Mouse (Mus musculus): Measurements from ENCODE around the gene Bmp6.

Gene Bmp6

DNA sequence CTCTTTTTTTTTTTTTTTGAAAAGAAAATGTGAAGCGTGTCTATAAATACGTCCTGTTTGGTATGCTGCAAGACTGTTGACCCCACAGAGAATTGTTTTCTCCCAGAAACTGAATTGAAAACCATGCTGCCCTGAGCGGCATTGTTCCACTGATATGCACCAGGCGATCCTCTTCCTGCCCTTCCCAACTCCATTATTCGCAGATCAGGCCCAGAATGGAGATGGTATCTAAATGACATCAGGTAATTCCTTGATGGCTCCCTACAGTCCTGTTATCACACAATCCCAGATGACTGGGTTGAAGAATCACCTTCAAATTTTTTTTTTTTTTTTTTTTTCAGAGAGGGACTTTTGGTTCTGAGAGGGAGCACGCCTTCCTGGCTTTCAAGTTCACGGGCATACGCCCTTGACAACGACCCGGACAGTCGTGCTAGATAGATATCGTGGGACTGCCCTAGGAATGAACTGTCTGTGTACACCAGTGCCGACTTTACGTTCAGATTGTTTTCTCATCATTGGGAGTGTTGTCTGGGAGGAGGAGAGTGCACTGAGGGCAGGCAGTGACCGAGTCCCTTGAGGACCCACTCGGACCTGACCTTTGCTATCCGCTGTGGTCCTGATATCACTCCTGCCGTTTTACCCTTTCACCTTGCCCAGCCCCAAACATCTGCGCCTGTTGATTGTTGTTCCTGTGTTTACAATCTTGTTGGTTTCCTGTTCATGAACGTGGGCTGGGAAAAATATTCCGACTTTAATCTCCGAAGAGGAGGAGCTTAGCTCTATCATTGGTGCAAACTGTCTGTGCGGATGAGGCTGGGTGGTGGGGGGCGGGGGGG, 8.7 kb downstream of the Bmp6 start:
- DNase-seq (ENCODE audit: extremely low spot score), result no peak

- no peak for DNase-seq (ENCODE audit: extremely low spot score)
Observed at GRCm38 (mm10) chr13:38354284-38354683, 9.4 kb downstream of the Bmp6 start.

DNA sequence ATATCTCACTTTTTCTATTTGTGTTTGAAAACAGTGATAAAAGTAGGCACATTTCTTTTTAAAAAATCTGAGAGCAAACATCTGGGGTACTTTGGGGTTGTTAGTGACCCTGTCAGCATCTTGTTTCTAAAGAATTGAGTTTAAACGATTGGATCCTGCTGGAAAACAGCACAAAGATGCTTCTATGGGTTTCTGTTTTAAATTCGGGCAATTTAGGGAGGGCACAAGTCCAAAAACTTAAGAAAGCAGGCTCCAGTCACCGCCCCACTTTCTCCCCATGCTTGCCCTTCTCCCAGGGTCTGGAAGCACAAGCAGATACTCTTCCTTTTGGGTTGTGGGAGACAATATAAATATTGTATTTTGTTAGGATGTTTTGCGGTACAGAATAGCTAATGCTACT, 14.1 kb downstream of the Bmp6 start:
- DNase-seq (ENCODE audit: extremely low spot score), result no peak

GRCm38 (mm10) chr13:38362751-38363150, 17.8 kb downstream of the Bmp6 start:
- no peak for DNase-seq (ENCODE audit: extremely low spot score)

GRCm38 (mm10) chr13:38363869-38364268, 19.0 kb downstream of the Bmp6 start:
- DNase-seq (ENCODE audit: extremely low spot score), result no peak

DNA sequence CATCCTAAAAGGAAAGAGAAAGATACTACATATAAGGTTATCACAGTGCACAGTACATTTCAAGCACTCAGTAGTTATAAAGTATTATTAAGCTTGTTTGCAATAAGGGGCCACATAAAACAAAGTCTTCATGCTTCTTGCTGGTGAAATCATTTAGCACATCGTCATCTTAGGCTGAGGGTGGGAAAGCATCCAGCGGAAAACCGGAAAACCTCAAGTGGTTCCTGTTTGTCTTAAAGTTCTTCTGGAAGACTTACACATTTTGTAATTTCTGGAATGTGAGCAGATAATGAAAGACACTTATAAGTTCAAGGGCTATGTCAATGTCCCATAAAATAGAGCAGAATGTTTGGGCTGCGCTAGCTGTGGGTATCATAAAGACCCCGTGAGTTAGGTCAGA, 24.7 kb downstream of the Bmp6 start:
- no peak for DNase-seq (ENCODE audit: extremely low spot score)

- no peak for DNase-seq (ENCODE audit: extremely low spot score)
Observed at GRCm38 (mm10) chr13:38376071-38376470, 31.2 kb downstream of the Bmp6 start.

- no peak for DNase-seq (ENCODE audit: extremely low spot score)
Observed at GRCm38 (mm10) chr13:38377355-38377754, 32.4 kb downstream of the Bmp6 start.

DNA sequence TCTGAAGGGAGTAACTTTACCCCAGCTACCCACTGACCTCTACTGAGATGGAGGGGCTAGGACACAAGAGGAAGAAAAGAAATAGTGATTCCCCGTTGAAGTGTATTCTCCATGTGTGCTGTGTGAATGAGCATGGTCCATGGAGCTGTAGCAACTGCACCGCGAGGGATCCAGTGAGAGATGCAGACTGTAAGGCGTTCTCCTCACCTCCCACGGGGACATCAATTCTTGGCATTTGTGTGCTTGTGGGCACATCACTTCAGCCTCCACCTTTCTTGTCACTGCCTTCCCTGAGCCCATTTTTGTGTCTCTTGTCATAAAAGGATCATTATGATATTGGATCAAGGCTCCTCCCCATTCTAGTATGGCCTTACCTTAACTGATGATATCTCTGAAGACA, 34.9 kb downstream of the Bmp6 start:
- no peak for DNase-seq (ENCODE audit: extremely low spot score)

DNA sequence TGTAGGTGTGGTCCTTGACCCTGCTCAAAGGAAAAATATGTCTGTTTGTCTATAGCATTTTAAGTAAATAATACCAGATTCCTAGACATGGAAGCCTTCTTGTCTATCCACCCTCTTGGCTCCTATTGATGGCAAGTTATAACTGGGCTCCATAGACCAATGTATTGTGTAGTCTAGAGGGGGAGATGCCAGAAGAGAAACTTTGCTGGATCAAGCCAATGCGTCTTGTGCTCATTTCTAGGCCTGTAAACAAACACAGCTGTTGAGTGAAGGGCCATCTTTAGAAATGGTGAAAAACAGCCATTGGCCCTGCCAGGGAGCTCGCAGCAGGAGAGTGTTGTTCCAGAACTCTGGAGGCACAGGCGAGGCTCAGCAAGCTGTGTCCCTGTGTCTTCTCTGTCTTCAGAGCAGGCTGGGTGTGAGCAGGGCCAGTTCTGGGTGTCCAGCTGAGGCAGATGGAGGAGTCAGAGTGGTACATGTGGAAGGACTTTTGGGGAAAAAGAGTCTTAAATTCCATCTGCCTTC, 41.2 kb downstream of the Bmp6 start:
- DNase-seq (ENCODE audit: extremely low spot score), result no peak

GRCm38 (mm10) chr13:38387453-38388040, 42.6 kb downstream of the Bmp6 start:
- no peak for DNase-seq (ENCODE audit: extremely low spot score)

- DNase-seq (ENCODE audit: extremely low spot score), result no peak
Observed at GRCm38 (mm10) chr13:38393444-38393843, 48.5 kb downstream of the Bmp6 start.

DNA sequence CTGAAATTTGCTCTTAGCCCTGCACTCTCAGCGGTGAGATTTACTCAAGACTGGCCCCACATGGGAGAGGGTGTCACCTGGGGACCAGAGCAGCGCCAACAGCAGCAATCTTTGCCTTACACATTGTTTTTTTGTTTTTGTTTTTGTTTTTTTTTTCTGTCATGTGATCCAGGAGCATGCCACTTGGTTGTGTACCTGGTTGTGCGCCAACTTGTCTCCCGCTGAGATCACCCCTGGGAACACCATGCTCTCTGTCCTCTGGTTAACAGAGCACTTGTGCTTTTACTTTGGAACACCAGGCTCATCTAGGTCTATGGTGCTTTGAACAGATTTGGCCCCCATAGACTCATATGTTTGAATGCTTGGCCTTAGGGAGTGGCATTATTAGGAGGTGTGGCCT, 50.1 kb downstream of the Bmp6 start:
- DNase-seq (ENCODE audit: extremely low spot score), result no peak

GRCm38 (mm10) chr13:38397007-38397545, 52.2 kb downstream of the Bmp6 start:
- no peak for DNase-seq (ENCODE audit: extremely low spot score)

- DNase-seq (ENCODE audit: extremely low spot score), result no peak
Observed at GRCm38 (mm10) chr13:38398658-38399057, 53.8 kb downstream of the Bmp6 start.

DNA sequence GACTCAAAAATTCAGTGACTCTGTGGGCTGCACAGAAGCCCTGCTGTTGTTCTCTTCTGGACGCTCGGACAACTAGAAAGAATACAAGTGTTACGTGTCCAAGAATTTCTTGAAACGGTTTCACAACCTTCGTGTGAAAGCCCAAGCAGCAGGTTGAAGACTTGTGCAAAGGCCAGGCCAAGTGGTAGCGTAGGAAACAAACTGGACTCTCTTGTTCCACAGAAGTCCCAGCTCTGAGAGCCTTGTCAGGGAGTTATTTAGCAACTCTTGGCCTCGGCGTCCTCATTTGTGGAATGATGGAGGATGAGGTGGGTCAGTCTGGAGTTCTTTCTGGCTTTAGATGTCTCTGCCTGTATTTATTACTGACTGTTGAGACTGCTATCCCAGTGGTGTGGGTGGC, 55.8 kb downstream of the Bmp6 start:
- no peak for DNase-seq (ENCODE audit: extremely low spot score)

DNA sequence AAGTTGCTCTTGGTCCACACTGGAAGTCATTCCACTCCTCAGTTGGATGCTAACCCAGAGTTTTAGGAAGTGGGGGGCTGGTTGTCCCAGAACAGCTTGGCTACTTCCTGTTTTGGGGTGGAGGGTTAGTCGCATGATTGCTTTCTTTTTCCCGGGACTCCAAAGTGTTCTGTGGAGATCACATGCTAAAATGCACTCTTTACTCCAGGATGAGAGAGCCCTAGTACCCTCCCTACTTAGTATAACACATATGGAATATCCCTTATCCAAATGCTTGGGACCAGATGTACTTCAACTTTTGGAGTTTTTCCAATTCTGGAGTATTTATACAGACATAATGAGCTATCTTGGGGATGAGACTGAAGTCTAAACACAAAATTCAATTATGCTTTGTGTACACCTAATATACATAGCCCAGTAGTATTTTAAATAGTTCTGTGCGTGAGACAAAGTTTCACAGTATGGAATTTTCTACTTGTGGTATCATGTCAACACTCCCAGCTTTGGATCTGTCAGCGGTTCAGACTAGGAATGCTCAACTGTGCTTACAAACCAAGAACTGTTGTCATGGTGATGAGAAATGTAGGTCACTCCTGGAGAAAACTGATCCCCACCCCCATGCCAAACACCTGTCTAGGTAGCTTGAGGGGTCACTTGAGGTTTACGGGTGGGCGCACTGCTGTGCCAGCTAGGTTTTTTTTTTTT, 62.9 kb downstream of the Bmp6 start:
- no peak for DNase-seq (ENCODE audit: extremely low spot score)

GRCm38 (mm10) chr13:38408636-38409035, 63.7 kb downstream of the Bmp6 start:
- no peak for DNase-seq (ENCODE audit: extremely low spot score)

DNA sequence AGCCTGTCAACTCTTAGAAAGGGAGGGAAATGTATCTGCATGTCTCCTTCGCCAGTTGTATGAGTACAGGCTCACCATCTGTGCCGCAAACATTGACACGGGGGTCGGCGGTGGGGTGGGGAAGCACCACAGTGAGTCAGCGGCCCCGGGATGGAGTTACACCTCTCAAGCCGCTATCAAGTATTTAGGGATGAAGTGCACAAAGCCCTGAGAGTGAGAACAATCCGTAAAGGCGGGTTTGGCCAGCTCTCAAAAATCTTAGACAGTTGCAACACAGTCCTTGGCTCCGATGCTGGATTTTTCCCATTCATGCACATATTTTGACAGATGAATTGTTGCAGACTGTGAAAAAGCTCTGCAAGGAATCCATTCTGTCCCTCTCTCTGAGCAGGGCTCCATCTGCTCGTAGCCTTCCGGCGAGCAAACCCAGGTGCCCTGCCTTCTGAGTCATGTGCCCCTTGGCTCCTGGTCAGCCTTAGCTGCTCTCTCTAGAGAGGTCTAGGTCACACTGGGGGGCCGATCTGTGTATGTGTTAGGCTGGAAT, 65.5 kb downstream of the Bmp6 start:
- DNase-seq (ENCODE audit: extremely low spot score), result peak; percentile 23

GRCm38 (mm10) chr13:38419781-38420180, 74.9 kb downstream of the Bmp6 start:
- no peak for DNase-seq (ENCODE audit: extremely low spot score)

DNA sequence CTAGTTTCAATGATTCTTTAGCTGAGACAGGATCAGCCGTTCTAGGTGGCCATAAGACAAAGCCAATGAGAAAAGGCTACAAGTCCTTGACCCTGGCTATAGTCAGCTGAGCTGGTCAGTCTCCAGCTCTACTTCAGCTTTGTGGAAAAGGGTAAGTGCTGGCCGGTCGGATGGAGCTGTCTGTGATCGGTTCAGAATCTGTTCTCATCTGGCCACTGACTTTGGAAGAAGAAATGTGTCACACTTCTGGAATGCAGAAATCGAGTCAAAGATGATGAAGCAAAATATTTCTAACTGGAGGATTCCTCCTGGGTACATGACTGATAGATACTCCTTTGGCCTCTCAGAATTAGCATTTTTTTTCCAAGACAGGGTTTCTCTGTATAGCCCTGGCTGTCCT, 77.6 kb downstream of the Bmp6 start:
- no peak for DNase-seq (ENCODE audit: extremely low spot score)

GRCm38 (mm10) chr13:38425294-38425693, 80.4 kb downstream of the Bmp6 start:
- no peak for DNase-seq (ENCODE audit: extremely low spot score)
